Mouse (Mus musculus) liver, embryonic 15.5 days (tissue): ENCODE measurements at regions not wholly inside any gene's neighbourhood (a gene's known extent, or its start where the extent isn't known, plus 50 kb on each side); places are given as distances from the start of the nearest gene placed in this dataset.

Source experiments
- ATAC-seq: fragments of 200-750 bp; cut with Nextera tagmentation; 2 replicates; pipeline ENCODE4 v1.8.0; 2017; ENCODE audit warnings: moderate number of reproducible peaks, mild to moderate bottlenecking, moderate library complexity; ENCODE audit not compliant: insufficient read depth
- H3K27ac ChIP-seq: fragments of 300-500 bp; sonication (generic); replicated peaks from 2 replicates; pipeline ENCODE4 v1.5.1; 2015; ENCODE audit warnings: mild to moderate bottlenecking, inconsistent platforms
- H3K27me3 ChIP-seq: fragments of 300-500 bp; sonication (generic); 2 replicates; pipeline ENCODE4 v1.6.1; 2015; ENCODE audit warnings: mild to moderate bottlenecking, inconsistent platforms
- H3K36me3 ChIP-seq: fragments of 300-500 bp; sonication (generic); replicated peaks from 2 replicates; pipeline ENCODE4 v1.6.1; 2015; ENCODE audit warnings: moderate library complexity, mild to moderate bottlenecking, inconsistent platforms
- H3K4me1 ChIP-seq: fragments of 300-500 bp; sonication (generic); replicated peaks from 2 replicates; pipeline ENCODE4 v1.6.1; 2015; ENCODE audit warnings: inconsistent platforms
- H3K4me2 ChIP-seq: fragments of 300-500 bp; sonication (generic); 2 replicates; pipeline ENCODE4 v1.6.1; 2015; ENCODE audit warnings: moderate library complexity, mild to moderate bottlenecking, inconsistent platforms
- H3K4me3 ChIP-seq: fragments of 300-500 bp; sonication (generic); replicated peaks from 2 replicates; pipeline ENCODE4 v1.5.1; 2015; ENCODE audit warnings: mild to moderate bottlenecking, inconsistent platforms
- H3K9ac ChIP-seq: fragments of 300-500 bp; sonication (generic); 2 replicates; pipeline ENCODE4 v1.6.1; 2015; ENCODE audit warnings: moderate library complexity, mild to moderate bottlenecking, inconsistent platforms
- H3K9me3 ChIP-seq: fragments of 300-500 bp; sonication (generic); replicated peaks from 2 replicates; pipeline ENCODE4 v1.6.1; 2016; ENCODE audit warnings: inconsistent platforms
- WGBS: fragments of 180-500 bp; shearing (Covaris S2); methylation state at CpG from one replicate; pipeline ENCODE4 v1.1.7; 2015; ENCODE audit warnings: mixed read lengths; ENCODE audit not compliant: insufficient replicate concordance; 5-methylcytosine and 5-hydroxymethylcytosine counted together

- Histone ChIP-seq H3K4me2 (no peak overlapping the region), H3K9me3 (no peaks in the 10 kb centered on the region), H3K27ac (no peak overlapping the region), H3K4me1 (no peaks in the 10 kb centered on the region; the same call in 1 of the 2 replicates), H3K36me3 (no peaks in the 10 kb centered on the region), H3K27me3 (peaks cover 43% of the 10 kb centered on the region), H3K4me3 (no peak overlapping the region), H3K9ac (no peak overlapping the region)
- 27% methylated on average over 3 of the region's 3 CpGs for WGBS
- no peak for ATAC-seq
Observed at GRCm38 (mm10) chr16:93436732-93437131, 167.1 kb downstream of the Setd4 start.

GRCm38 (mm10) chr16:93431316-93431715, 172.5 kb downstream of the Setd4 start:
- Histone ChIP-seq H3K9me3 (no peaks in the 10 kb centered on the region), H3K4me2 (no peak overlapping the region), H3K4me3 (no peak overlapping the region), H3K27ac (no peak overlapping the region), H3K36me3 (no peaks in the 10 kb centered on the region), H3K4me1 (no peaks in the 10 kb centered on the region), H3K9ac (no peak overlapping the region), H3K27me3 (peaks cover 34% of the 10 kb centered on the region)
- no peak for ATAC-seq
- 65% methylated on average over 5 of the region's 5 CpGs for WGBS

GRCm38 (mm10) chr16:93429324-93429781, 174.5 kb downstream of the Setd4 start:
- H3K9me3 ChIP-seq = no peaks in the 10 kb centered on the region
- ATAC-seq = no peak
- H3K4me3 ChIP-seq = no peak overlapping the region
- 66% methylated on average over 8 of the region's 8 CpGs for WGBS
- peaks cover 28% of the 10 kb centered on the region for H3K27me3 ChIP-seq
- H3K4me2 ChIP-seq = no peak overlapping the region
- H3K36me3 ChIP-seq = no peaks in the 10 kb centered on the region
- H3K9ac ChIP-seq = no peak overlapping the region
- H3K27ac ChIP-seq = no peak overlapping the region
- no peaks in the 10 kb centered on the region for H3K4me1 ChIP-seq

GRCm38 (mm10) chr16:93427264-93427663, 176.6 kb downstream of the Setd4 start:
- Histone ChIP-seq H3K9me3 (no peaks in the 10 kb centered on the region), H3K4me3 (no peak overlapping the region), H3K4me1 (peaks cover 8% of the 10 kb centered on the region), H3K4me2 (no peak overlapping the region), H3K27ac (no peak overlapping the region), H3K9ac (no peak overlapping the region), H3K36me3 (no peaks in the 10 kb centered on the region), H3K27me3 (peaks cover 32% of the 10 kb centered on the region)
- 64% methylated on average over 4 of the region's 4 CpGs for WGBS
- no peak for ATAC-seq

- Histone ChIP-seq H3K27ac (no peak overlapping the region), H3K9me3 (no peaks in the 10 kb centered on the region)
- no peak for ATAC-seq
Observed at GRCm38 (mm10) chr16:93425731-93426130, 178.1 kb downstream of the Setd4 start.

GRCm38 (mm10) chr16:93423174-93423573, 180.7 kb downstream of the Setd4 start:
- Histone ChIP-seq H3K9me3 (no peaks in the 10 kb centered on the region), H3K4me2 (peak overlapping the region; percentile 47), H3K27ac (no peak overlapping the region), H3K4me1 (peaks cover 17% of the 10 kb centered on the region), H3K4me3 (no peak overlapping the region), H3K36me3 (no peaks in the 10 kb centered on the region), H3K9ac (no peak overlapping the region), H3K27me3 (peaks cover 8% of the 10 kb centered on the region; the same call in 1 of the 2 replicates)
- ATAC-seq = no peak
- 17% methylated on average over 13 of the region's 13 CpGs for WGBS

More at GRCm38 (mm10) chr16:93425731-93426130, 178.1 kb downstream of the Setd4 start:
- Histone ChIP-seq H3K4me1 (peaks cover 8% of the 10 kb centered on the region), H3K27me3 (peaks cover 16% of the 10 kb centered on the region), H3K36me3 (no peaks in the 10 kb centered on the region), H3K9ac (no peak overlapping the region), H3K4me3 (no peak overlapping the region), H3K4me2 (no peak overlapping the region)
- 47% methylated on average over 6 of the region's 6 CpGs for WGBS

- peaks cover 27% of the 10 kb centered on the region for H3K4me1 ChIP-seq
- WGBS = 60% methylated on average over 13 of the region's 13 CpGs
- H3K9ac ChIP-seq = no peak overlapping the region
- H3K9me3 ChIP-seq = no peaks in the 10 kb centered on the region
- H3K27me3 ChIP-seq = peaks cover 6% of the 10 kb centered on the region; the same call in 1 of the 2 replicates
- no peak overlapping the region for H3K4me3 ChIP-seq
- no peak overlapping the region for H3K4me2 ChIP-seq
- H3K27ac ChIP-seq = no peak overlapping the region
- H3K36me3 ChIP-seq = no peaks in the 10 kb centered on the region
- no peak for ATAC-seq
Observed at GRCm38 (mm10) chr16:93422221-93422620, 181.6 kb downstream of the Setd4 start.

- Histone ChIP-seq H3K4me2 (peak overlapping the region; percentile 43), H3K9ac (no peak overlapping the region), H3K9me3 (no peaks in the 10 kb centered on the region), H3K27ac (peak overlapping the region; percentile 81), H3K27me3 (peaks cover under 1% of the 10 kb centered on the region; the same call in 1 of the 2 replicates), H3K4me3 (no peak overlapping the region), H3K4me1 (peaks cover 33% of the 10 kb centered on the region), H3K36me3 (no peaks in the 10 kb centered on the region)
- peak; percentile 92 for ATAC-seq
- WGBS = 30% methylated on average over 8 of the region's 8 CpGs
Observed at GRCm38 (mm10) chr16:93418246-93418645, 185.6 kb downstream of the Setd4 start.

- Histone ChIP-seq H3K9me3 (no peaks in the 10 kb centered on the region), H3K4me2 (peak overlapping the region; percentile 43), H3K9ac (no peak overlapping the region), H3K27ac (peak overlapping the region; percentile 81), H3K27me3 (no peaks in the 10 kb centered on the region; the same call in 1 of the 2 replicates), H3K36me3 (no peaks in the 10 kb centered on the region), H3K4me1 (peaks cover 29% of the 10 kb centered on the region), H3K4me3 (no peak overlapping the region)
- WGBS = 57% methylated on average over 8 of the region's 8 CpGs
- peak; percentile 59 for ATAC-seq
Observed at GRCm38 (mm10) chr16:93417831-93418230, 186.0 kb downstream of the Setd4 start.

GRCm38 (mm10) chr16:93392024-93392675, 211.7 kb downstream of the Setd4 start:
- no peak for ATAC-seq
- H3K4me1 ChIP-seq = no peaks in the 10 kb centered on the region
- no peak overlapping the region for H3K27ac ChIP-seq
- H3K27me3 ChIP-seq = peaks cover 11% of the 10 kb centered on the region
- 58% methylated on average over 16 of the region's 16 CpGs for WGBS
- H3K9me3 ChIP-seq = no peaks in the 10 kb centered on the region
- no peak overlapping the region for H3K9ac ChIP-seq
- H3K36me3 ChIP-seq = no peaks in the 10 kb centered on the region
- H3K4me2 ChIP-seq = no peak overlapping the region
- no peak overlapping the region for H3K4me3 ChIP-seq

GRCm38 (mm10) chr16:93387578-93388116, 216.2 kb downstream of the Setd4 start:
- H3K27ac ChIP-seq = no peak overlapping the region
- 57% methylated on average over 11 of the region's 11 CpGs for WGBS
- no peaks in the 10 kb centered on the region for H3K36me3 ChIP-seq
- no peak overlapping the region for H3K9ac ChIP-seq
- ATAC-seq = no peak
- no peak overlapping the region for H3K4me3 ChIP-seq
- H3K4me1 ChIP-seq = no peaks in the 10 kb centered on the region
- no peaks in the 10 kb centered on the region for H3K9me3 ChIP-seq
- peaks cover 3% of the 10 kb centered on the region for H3K27me3 ChIP-seq
- no peak overlapping the region for H3K4me2 ChIP-seq
